Mouse (Mus musculus): ENCODE results near the gene Tmeff2. TPM values are rescaled to one million over a fixed set of nuclear protein-coding genes. Genes with fewer than 3 reads are reported as not detected.

The Tmeff2 gene
- total and polyA plus RNA-seq, 3 experiments = 0.34 to 0.68 (median 0.52) TPM

DNA sequence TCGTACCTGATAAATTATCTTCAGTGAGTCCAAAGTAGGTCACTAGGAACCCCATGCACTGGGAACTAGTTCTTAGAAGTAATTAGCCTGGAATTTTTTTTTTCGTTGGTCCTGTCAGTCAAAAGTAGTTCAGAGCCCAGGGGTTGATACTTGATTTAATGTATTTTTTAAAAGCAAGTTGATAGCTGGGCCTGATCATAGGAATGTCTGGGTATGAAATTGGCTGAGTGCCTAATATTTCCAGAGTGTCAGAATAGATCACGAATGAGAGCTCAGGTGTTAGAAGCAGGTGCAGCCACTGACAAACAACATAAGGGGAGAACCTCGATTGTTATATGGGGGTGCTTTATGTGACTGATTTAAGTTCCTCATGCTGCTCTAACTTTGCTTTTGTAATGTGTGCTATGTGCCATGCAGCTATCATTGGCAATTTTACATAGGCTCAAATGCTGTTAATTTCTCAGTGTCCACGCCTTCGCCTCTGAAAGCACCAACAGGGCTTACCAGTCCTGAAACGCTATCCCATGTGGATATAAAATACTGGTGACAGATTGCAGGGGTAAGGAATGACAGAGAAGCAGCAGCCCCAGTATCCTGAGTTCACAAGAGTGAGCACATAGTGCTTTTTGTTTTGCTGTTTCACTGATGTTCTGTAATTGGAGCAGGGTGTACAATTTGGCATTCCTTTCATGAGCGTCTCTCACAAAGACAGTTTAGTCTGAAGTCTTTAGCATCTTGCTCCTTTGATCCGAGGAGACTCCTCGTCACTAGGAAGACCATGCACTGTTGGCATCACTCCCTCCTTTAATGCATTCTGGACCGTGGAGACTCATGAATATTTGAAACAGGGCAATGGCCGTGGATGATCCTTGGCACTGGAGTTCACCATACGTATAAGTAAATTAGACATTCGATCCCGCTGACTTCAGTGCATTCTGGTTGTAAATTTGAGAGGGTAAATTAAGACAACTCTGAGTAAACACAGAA is 175.6 kb downstream of the Tmeff2 start:
- Histone ChIP-seq H3K27ac (no peak overlapping the region), H3K36me3 (ENCODE audit: control insufficient read depth, insufficient read depth, low read length) (no peaks in the 10 kb centered on the region), H3K4me1 (ENCODE audit: control insufficient read depth, insufficient read depth, low read length) (no peaks in the 10 kb centered on the region), H3K27me3 (ENCODE audit: control insufficient read depth, insufficient read depth, low read length) (no peaks in the 10 kb centered on the region), H3K79me2 (replicated peaks; ENCODE audit: control insufficient read depth, insufficient read depth, low read length) (no peaks in the 10 kb centered on the region), H3K4me3 (no peak overlapping the region), H3K9ac (ENCODE audit: low read depth, low read length) (no peak overlapping the region)
- TF ChIP-seq POLR2A (IDR thresholded peaks at IDR 0.05; ENCODE audit: insufficient read depth, low read depth, low read length) (no peak), CTCF (IDR thresholded peaks at IDR 0.05) (no peak), EP300 (IDR thresholded peaks at IDR 0.05; ENCODE audit: insufficient read depth, low read depth, low read length) (no peak)
- DNase-seq = no peak
- intact Hi-C loops (cut with DNase I) = loop anchor here (5.0 kb wide), 1 partner anchor 39 kb away; no protein-coding TSS in a partner anchor
- 83% methylated on average over 15 of the region's 15 CpGs for WGBS

- intact Hi-C loops (cut with DNase I) = no loop called here
- no peak for DNase-seq
- Histone ChIP-seq H3K79me2 (replicated peaks; ENCODE audit: control insufficient read depth, insufficient read depth, low read length) (no peaks in the 10 kb centered on the region), H3K36me3 (ENCODE audit: control insufficient read depth, insufficient read depth, low read length) (no peaks in the 10 kb centered on the region), H3K27ac (no peak overlapping the region), H3K4me3 (no peak overlapping the region), H3K9ac (ENCODE audit: low read depth, low read length) (no peak overlapping the region), H3K27me3 (ENCODE audit: control insufficient read depth, insufficient read depth, low read length) (no peaks in the 10 kb centered on the region), H3K4me1 (ENCODE audit: control insufficient read depth, insufficient read depth, low read length) (no peaks in the 10 kb centered on the region)
- WGBS = 49% methylated on average over 2 of the region's 2 CpGs
- TF ChIP-seq POLR2A (IDR thresholded peaks at IDR 0.05; ENCODE audit: insufficient read depth, low read depth, low read length) (no peak), CTCF (IDR thresholded peaks at IDR 0.05) (no peak), EP300 (IDR thresholded peaks at IDR 0.05; ENCODE audit: insufficient read depth, low read depth, low read length) (no peak)
Observed at GRCm38 (mm10) chr1:51088921-51089320, 188.5 kb downstream of the Tmeff2 start.

- no peaks in the 10 kb centered on the region for H3K4me1 ChIP-seq (ENCODE audit: control insufficient read depth, insufficient read depth, low read length)
- H3K36me3 ChIP-seq (ENCODE audit: control insufficient read depth, insufficient read depth, low read length) = no peaks in the 10 kb centered on the region
- no peak for DNase-seq
- H3K9ac ChIP-seq (ENCODE audit: low read depth, low read length) = no peak overlapping the region
- TF ChIP-seq EP300 (IDR thresholded peaks at IDR 0.05; ENCODE audit: insufficient read depth, low read depth, low read length) (no peak), CTCF (IDR thresholded peaks at IDR 0.05) (no peak), POLR2A (IDR thresholded peaks at IDR 0.05; ENCODE audit: insufficient read depth, low read depth, low read length) (no peak)
- H3K79me2 ChIP-seq (replicated peaks; ENCODE audit: control insufficient read depth, insufficient read depth, low read length) = no peaks in the 10 kb centered on the region
- H3K4me3 ChIP-seq = no peak overlapping the region
- WGBS = 94% methylated on average over 3 of the region's 3 CpGs
- intact Hi-C loops (cut with DNase I) = no loop called here
- no peak overlapping the region for H3K27ac ChIP-seq
- H3K27me3 ChIP-seq (ENCODE audit: control insufficient read depth, insufficient read depth, low read length) = no peaks in the 10 kb centered on the region
Observed at GRCm38 (mm10) chr1:51089803-51090202, 189.4 kb downstream of the Tmeff2 start.

GRCm38 (mm10) chr1:51090212-51090761 is 189.8 kb downstream of the Tmeff2 start:
- H3K4me3 ChIP-seq = no peak overlapping the region
- no peaks in the 10 kb centered on the region for H3K4me1 ChIP-seq (ENCODE audit: control insufficient read depth, insufficient read depth, low read length)
- H3K27ac ChIP-seq = no peak overlapping the region
- no peaks in the 10 kb centered on the region for H3K36me3 ChIP-seq (ENCODE audit: control insufficient read depth, insufficient read depth, low read length)
- no peaks in the 10 kb centered on the region for H3K27me3 ChIP-seq (ENCODE audit: control insufficient read depth, insufficient read depth, low read length)
- intact Hi-C loops (cut with DNase I) = no loop called here
- H3K79me2 ChIP-seq (replicated peaks; ENCODE audit: control insufficient read depth, insufficient read depth, low read length) = no peaks in the 10 kb centered on the region
- H3K9ac ChIP-seq (ENCODE audit: low read depth, low read length) = no peak overlapping the region
- 84% methylated on average over 4 of the region's 4 CpGs for WGBS
- TF ChIP-seq EP300 (IDR thresholded peaks at IDR 0.05; ENCODE audit: insufficient read depth, low read depth, low read length) (no peak), POLR2A (IDR thresholded peaks at IDR 0.05; ENCODE audit: insufficient read depth, low read depth, low read length) (no peak), CTCF (IDR thresholded peaks at IDR 0.05) (no peak)
- DNase-seq = no peak

DNA sequence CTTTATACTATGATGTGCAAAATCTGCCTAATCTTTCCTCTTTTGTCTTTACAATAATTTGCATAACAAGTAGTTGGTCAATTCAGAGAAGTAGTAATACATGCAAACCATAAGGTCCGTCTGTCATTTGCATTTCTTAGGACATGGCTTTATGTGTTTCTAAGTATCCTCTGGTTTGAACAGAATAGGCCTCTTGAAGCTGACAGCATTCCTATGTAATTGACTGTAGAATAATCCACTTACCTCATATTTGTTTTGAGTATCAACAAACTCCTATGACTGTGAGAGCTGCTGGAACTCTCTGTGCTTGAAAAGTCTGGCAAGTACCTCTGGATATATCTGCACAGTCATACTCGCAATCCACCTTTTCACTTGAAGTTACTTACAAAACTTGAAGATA is 194.3 kb downstream of the Tmeff2 start:
- H3K36me3 ChIP-seq (ENCODE audit: control insufficient read depth, insufficient read depth, low read length) = peaks cover 2% of the 10 kb centered on the region
- no peaks in the 10 kb centered on the region for H3K27me3 ChIP-seq (ENCODE audit: control insufficient read depth, insufficient read depth, low read length)
- DNase-seq = no peak
- TF ChIP-seq CTCF (IDR thresholded peaks at IDR 0.05) (no peak), EP300 (IDR thresholded peaks at IDR 0.05; ENCODE audit: insufficient read depth, low read depth, low read length) (no peak), POLR2A (IDR thresholded peaks at IDR 0.05; ENCODE audit: insufficient read depth, low read depth, low read length) (no peak)
- no peak overlapping the region for H3K4me3 ChIP-seq
- H3K4me1 ChIP-seq (ENCODE audit: control insufficient read depth, insufficient read depth, low read length) = peaks cover 8% of the 10 kb centered on the region
- WGBS = 92% methylated on average over 2 of the region's 2 CpGs
- H3K9ac ChIP-seq (ENCODE audit: low read depth, low read length) = no peak overlapping the region
- intact Hi-C loops (cut with DNase I) = loop anchor here (5.0 kb wide), 1 partner anchor 43 kb away; no protein-coding TSS in a partner anchor
- H3K79me2 ChIP-seq (replicated peaks; ENCODE audit: control insufficient read depth, insufficient read depth, low read length) = no peaks in the 10 kb centered on the region
- no peak overlapping the region for H3K27ac ChIP-seq

All from heart, adult 2 months (tissue).